Mouse (Mus musculus) fat pad, adult 2 months (tissue): ENCODE data around the gene Adgrg5.

Experiments
- DNase-seq: peaks from one replicate; pipeline ENCODE4 v3.0.0-alpha.2; 2011; ENCODE audit warnings: low read depth, low spot score; ENCODE audit errors: extremely low read depth

Adgrg5 gene

GRCm38 (mm10) chr8:94964828-94965227 lies 41.3 kb downstream of the Adgrg5 start:
- no peak for DNase-seq

GRCm38 (mm10) chr8:94966578-94966977 lies 43.1 kb downstream of the Adgrg5 start:
- DNase-seq, result no peak

- DNase-seq, result no peak
Observed at GRCm38 (mm10) chr8:94967071-94967470, 43.6 kb downstream of the Adgrg5 start.

GRCm38 (mm10) chr8:94967554-94967953 lies 44.1 kb downstream of the Adgrg5 start:
- DNase-seq, result no peak

- no peak for DNase-seq
Observed at GRCm38 (mm10) chr8:94973270-94973669, 49.8 kb downstream of the Adgrg5 start.

GRCm38 (mm10) chr8:94973786-94974185 lies 50.3 kb downstream of the Adgrg5 start:
- DNase-seq, result no peak

GRCm38 (mm10) chr8:94974467-94975165 lies 51.1 kb downstream of the Adgrg5 start, which contains the start of gene Adgrg1:
TSS of gene Adgrg1 (plus strand) at chr8:94974751.
- DNase-seq, result no peak

GRCm38 (mm10) chr8:94976651-94977417 lies 53.3 kb downstream of the Adgrg5 start:
- DNase-seq, result peak; percentile 65

- DNase-seq, result no peak
Observed at GRCm38 (mm10) chr8:94978131-94978530, 54.6 kb downstream of the Adgrg5 start.

- no peak for DNase-seq
Observed at GRCm38 (mm10) chr8:94978593-94979319, 55.3 kb downstream of the Adgrg5 start.

GRCm38 (mm10) chr8:94980176-94980575 lies 56.7 kb downstream of the Adgrg5 start:
- no peak for DNase-seq

GRCm38 (mm10) chr8:94980976-94981375 lies 57.5 kb downstream of the Adgrg5 start:
- no peak for DNase-seq

GRCm38 (mm10) chr8:94981848-94982247 lies 58.4 kb downstream of the Adgrg5 start:
- DNase-seq, result no peak

GRCm38 (mm10) chr8:94983146-94983545 lies 59.7 kb downstream of the Adgrg5 start:
- DNase-seq, result peak; percentile 74

- no peak for DNase-seq
Observed at GRCm38 (mm10) chr8:94983881-94984516, 60.5 kb downstream of the Adgrg5 start.

- DNase-seq, result no peak
Observed at GRCm38 (mm10) chr8:94985023-94985422, 61.5 kb downstream of the Adgrg5 start.

GRCm38 (mm10) chr8:94986676-94987075 lies 63.2 kb downstream of the Adgrg5 start:
- no peak for DNase-seq

GRCm38 (mm10) chr8:94987553-94987952 lies 64.1 kb downstream of the Adgrg5 start:
- DNase-seq, result no peak

GRCm38 (mm10) chr8:94988619-94989018 lies 65.1 kb downstream of the Adgrg5 start:
- DNase-seq, result no peak

- no peak for DNase-seq
Observed at GRCm38 (mm10) chr8:94989711-94990110, 66.2 kb downstream of the Adgrg5 start.
